Mouse (Mus musculus) embryo, embryonic 11.5 days (tissue): ENCODE results near the gene Tspan18.

ENCODE experiments used
- DNase-seq: peaks from one replicate; pipeline ENCODE4 v3.0.0-alpha.2; 2012; ENCODE audit warnings: low read depth, low spot score

Gene Tspan18

DNA sequence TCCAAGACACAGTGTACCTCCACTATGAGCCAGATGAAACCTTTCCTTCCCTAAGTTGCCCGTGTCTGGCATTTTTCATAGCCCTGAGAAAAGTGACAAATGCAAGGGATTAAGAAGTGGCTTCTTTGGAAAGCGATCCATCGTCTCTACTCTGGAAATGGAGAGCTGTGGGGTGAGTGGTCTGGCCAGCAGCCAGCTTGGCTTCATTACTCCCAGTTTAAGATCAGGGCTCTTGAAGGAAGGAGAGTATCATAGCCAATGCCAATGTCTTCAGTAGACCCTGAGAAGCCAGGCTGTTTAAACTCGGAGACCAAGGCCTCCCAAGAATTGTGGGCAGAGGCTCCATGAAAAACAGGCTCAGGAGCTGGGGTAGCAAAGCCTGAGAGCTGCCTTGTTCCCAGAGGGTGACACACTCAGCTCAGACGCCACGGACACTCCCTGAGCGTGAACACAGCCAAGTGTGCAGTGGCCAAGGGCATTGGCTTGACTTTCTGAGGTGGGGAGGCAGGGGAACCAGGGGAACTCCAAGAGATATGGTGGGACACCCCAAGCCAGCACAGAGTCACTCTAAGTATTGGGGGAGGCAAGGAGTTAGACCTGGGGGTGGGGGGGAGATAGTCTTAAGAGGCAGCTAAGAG lies 115.8 kb downstream of the Tspan18 start:
- DNase-seq: no peak

GRCm38 (mm10) chr2:93217015-93217414 lies 117.3 kb downstream of the Tspan18 start:
- DNase-seq: peak; percentile 78

DNA sequence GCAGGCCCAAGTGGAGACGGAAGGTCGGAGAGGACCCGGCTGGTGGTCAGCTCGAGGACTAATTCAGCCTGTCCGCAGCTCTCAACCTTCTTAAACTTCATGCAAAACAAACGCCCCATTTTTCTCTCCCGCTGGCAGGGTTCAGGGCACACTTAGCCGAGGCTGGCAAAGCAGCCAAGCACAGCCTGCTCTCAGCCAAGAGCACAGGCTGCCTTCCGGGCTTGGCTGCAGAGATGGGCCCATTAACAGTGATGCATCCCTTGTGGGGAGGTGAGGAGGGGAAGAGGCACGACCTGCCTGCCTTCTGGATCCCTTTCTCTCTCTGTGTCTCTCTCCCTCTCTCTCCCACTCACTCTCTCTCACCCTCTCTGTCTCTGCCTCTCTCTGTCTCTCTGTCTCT lies 118.5 kb downstream of the Tspan18 start:
- DNase-seq: no peak

- no peak for DNase-seq
These were observed 120.1 kb downstream of the Tspan18 start for GRCm38 (mm10) chr2:93214192-93214591.

DNA sequence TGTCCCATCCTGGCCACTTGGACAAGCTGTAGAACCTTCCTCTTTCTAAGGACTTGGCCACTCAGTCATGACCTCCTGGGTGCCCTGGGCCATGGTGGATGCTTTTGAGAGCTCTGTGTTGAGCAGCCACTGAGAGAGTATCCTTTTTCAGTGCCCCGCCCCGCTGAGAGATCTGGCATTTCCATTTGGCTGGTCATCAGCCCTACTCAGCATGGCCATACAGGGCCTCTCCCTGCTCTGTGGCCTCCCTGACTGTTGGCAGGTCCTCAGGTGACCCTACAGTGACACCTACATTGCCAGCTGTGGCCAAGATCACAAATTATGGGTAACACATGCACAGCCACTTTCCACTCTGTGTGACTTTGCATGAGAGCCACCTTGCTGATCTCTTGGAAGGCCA lies 121.4 kb downstream of the Tspan18 start:
- DNase-seq: no peak

DNA sequence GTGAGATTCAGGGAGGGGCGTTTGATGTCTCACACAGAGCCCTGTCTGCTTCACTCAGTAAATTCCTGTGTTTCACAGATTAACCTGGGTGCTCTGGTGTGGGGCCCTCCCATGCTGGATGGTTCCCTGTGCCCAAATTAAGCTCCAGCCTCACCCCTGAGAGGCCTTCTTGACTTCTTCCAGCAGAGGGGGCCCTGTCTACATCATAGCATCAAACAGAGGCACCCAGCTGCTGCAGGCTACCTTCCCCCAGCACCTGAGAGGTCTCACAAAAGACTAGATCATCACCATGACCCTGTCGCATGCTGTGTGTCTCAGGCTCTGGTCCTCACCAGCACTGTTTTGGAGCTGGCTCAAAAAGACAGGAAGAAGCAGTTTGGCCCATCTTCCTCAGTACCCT lies 121.9 kb downstream of the Tspan18 start:
- no peak for DNase-seq

DNA sequence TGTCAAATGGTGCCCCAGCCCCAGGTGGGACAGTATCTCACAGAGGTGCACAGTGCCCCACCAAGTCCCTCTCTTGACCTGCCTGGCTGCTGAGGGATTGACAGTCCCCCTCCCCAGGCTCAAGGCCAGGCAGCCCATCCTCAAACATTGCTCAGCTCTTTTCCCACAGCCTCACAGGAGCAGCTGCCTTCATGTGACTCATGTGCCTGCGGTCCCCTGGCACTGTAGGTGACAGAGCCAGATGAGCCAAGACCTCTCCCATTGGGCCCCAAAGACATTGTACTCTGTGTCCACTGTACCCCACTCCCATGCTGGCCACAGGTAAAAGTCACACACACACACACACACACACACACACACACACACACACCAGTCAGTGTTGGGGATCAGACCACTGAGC lies 128.2 kb downstream of the Tspan18 start:
- no peak for DNase-seq

DNA sequence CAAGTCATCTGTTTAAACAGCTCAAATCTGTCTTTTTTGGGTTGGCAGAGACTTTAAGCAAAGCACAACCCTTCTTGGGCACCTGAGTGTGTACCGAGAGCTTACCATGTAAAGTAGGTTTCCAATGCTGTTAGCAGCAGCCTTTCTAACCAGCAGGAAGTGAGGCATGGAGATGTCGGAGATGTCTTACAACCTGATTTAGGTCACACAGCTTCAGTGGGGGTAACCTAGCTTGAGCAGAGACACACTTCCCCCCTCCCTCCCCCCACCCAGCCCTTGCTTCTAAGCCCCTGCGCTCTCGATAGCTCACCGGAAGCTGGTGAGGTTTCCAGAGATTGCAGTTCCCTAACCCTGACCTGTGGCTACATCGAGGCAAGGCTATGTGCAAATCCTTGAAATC lies 129.7 kb downstream of the Tspan18 start:
- DNase-seq: no peak

- DNase-seq: no peak
These were observed 130.6 kb downstream of the Tspan18 start for GRCm38 (mm10) chr2:93203682-93204081.

DNA sequence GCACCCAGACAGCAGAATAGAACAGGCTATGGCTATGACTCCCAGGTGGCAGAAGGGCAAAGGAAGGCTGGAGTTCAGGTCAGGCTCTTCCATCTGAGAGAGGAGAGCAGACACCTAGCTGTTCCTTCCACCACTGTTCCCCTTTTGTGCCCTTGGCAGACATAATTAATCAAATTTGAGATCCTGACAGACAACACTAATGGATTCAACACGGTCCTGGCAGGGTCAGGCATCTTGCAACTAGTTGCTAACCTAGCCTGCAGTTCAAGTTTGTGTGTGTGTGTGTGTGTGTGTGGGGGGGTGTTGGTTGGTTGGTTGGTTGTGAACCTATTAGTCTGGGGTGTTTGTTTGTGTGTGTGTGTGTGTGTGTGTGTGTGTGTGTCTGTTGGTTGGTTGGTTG lies 131.5 kb downstream of the Tspan18 start:
- no peak for DNase-seq

DNA sequence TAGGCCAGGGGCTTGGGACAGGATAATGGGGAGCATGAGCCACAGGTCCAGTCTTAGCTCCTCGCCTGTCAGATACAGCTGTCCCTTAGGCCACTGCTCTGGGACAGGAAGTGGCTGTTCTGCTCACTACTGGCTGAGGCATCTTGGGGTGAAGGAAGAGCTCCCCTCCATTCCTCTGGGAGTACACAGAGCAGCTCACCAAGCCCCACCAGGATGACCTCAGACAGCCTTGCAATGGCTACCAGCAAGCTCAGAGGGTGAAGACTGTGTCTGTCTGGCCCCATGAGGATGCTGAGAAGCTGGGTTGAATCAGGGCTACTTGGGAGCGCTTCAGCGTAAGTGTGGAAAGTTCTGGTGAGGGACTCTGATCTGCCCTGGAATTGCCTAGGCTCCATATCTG lies 132.3 kb downstream of the Tspan18 start:
- no peak for DNase-seq

DNA sequence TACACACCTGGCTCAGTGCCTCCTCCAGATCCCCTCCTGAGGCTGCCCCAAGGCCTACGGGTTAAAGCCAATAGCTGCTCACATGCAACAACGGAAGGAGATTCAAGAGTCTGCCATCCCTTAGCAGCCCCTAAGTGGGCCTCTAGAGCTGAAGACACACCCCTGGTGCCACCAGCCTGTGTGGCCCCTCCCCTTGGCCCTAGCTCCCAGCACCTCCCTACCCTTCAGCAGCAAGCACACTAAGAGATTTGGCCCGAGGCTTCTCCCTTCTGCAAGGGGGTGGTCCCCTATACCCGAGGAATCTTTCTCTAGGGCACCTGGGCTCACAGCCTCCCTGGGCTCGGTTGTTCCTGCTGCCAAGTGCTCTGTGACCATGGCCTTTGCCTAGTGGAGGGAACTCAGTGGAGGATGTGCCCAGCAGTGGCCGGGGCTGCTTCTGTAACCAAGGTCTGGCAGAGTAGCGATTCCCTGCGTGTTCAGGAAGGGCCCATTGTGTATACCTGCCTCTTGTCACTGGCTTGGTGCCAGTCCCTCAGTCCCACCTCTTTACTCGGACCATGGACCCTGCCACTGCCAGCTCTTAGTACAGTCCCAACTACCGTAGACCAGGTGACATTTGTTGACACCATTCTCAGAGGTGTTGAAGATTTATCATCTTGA lies 133.5 kb downstream of the Tspan18 start:
- no peak for DNase-seq

DNA sequence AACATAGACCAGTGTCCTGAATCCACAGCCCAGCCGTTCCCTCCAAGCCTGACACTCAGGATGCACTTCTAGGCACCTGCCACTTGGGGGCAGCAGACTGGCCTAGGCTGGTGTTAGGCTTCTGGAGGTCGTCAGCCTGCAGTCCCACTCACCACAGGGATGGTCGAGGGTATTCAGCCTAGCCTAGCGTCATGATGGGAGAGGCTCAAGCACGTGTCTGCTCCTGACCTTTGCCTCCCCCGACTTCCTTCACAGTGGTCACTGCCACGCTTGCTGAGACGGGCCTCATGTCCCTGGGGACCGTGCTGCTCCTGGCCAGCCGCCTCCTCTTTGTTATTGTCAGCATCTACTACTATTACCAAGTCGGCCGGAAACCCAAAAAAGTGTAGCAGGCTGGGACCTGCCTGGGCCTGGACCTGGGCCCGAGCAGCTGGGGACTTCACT lies 134.8 kb downstream of the Tspan18 start:
- no peak for DNase-seq

DNA sequence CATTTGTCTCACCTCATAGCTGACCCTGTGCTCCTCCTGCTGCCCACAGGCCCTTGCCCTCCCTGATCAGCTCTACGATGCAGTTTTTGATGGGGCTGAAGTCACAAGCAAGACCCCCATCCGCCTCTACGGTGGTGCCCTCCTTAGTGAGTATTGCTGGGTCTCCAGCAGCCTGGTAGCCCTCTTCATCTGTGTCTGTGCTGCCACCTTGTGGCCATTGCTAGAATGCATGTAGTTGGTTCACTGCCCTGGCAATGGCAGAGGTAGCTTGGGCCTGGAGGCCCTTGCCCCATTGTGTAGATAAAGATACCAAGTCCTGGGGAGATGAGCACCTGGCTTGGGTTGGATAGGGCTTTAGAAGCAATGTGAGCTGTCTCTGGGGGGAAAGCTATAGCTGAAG lies 135.5 kb downstream of the Tspan18 start:
- DNase-seq: peak; percentile 82

DNA sequence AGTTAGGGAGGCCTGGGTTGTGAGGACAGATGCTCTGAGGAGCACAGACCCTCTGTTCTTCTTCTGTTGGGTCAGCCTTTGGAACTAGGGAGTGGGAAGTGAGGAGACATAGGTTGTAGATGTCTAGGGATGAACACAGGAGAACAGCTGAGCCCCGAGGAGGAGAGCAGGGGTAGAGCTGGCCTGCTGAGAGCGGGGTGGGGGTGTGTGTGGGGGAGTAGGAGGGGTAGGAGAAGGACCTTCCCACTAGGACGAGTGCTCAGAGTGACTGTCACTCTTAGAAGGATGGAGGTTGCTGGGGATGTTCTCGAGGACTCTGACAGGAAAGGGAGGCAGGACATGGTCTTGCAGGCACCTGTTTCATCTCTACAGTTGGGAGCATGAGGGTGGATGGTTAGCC lies 140.5 kb downstream of the Tspan18 start:
- DNase-seq: no peak

- DNase-seq: no peak
These were observed 141.6 kb downstream of the Tspan18 start for GRCm38 (mm10) chr2:93192671-93193080.

DNA sequence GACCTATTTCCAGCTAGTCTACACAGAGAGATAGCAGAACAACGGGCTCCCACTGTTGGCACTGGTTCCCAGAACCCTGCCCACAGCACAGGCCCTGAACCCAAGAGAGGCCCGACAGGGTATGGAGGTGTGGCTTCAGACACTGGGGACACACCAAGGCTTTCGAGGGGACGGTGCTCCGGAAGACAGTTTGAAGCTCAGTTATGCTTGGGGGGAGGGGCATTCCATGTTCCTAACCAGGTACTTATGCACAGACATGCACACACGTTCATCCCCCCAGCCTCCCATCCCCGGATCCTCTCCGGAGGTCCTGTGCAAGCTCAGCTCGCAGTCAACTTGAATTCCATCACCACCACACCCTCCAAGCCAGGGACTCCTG lies 142.1 kb downstream of the Tspan18 start:
- DNase-seq: no peak

DNA sequence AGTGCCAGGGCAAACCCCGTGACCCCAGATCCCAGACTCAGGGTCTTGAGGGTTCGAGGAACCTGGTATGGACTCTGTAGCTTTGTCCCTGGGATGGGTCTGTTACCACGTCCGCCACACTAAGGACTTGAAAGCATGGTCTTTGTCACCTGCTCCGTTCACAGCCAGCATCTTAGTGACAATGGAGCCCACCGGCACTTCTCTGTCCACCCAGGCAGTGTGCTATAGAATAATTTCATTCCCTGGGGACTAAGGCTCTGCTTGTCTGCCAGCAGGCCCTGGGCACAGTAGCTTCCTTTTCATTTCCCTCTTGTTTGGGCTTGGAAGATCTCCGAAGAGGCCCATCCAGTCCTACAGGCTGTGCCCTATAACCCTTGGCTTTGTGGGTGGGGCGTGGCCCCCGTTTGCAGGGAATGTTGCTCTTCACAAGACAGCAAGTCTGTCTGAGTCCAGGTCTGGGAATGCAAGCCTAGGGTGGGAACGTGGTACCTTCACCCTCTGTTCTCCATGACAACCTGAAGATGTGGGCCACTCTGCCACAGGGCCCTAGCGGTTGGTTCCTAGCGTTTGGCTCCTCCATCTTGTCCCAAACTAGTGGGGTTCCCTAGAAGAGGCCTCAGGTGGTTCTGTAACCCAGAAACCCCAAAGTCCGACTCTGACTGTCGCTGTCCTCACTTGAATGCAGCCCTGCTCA lies 142.7 kb downstream of the Tspan18 start:
- DNase-seq: no peak

- DNase-seq: no peak
These were observed 143.4 kb downstream of the Tspan18 start for GRCm38 (mm10) chr2:93190771-93191487.

GRCm38 (mm10) chr2:93188761-93189458 lies 145.4 kb downstream of the Tspan18 start:
- no peak for DNase-seq

GRCm38 (mm10) chr2:93188020-93188760 lies 146.1 kb downstream of the Tspan18 start:
- no peak for DNase-seq
